Mouse (Mus musculus) forebrain, embryonic 15.5 days (tissue): Measurements from ENCODE around the gene Ascc1. TPM values are rescaled to one million over a fixed set of nuclear protein-coding genes. Genes with fewer than 3 reads are reported as not detected.

Experiments used
- ATAC-seq: fragments of 200-750 bp; cut with Nextera tagmentation; replicated peaks from 2 replicates; pipeline ENCODE4 v1.8.0; 2017; ENCODE audit warnings: mild to moderate bottlenecking, moderate TSS enrichment, moderate library complexity
- H3K27ac ChIP-seq: fragments of 300-500 bp; sonication (generic); replicated peaks from 2 replicates; pipeline ENCODE4 v1.5.1; 2015; ENCODE audit warnings: mild to moderate bottlenecking, inconsistent platforms
- H3K27me3 ChIP-seq: fragments of 300-500 bp; sonication (generic); 2 replicates; pipeline ENCODE4 v1.6.1; 2015; ENCODE audit warnings: inconsistent platforms
- H3K36me3 ChIP-seq: fragments of 300-500 bp; sonication (generic); 2 replicates; pipeline ENCODE4 v1.6.1; 2015; ENCODE audit warnings: mild to moderate bottlenecking, inconsistent platforms
- H3K4me1 ChIP-seq: fragments of 300-500 bp; sonication (generic); 2 replicates; pipeline ENCODE4 v1.6.1; 2015; ENCODE audit warnings: inconsistent platforms
- H3K4me2 ChIP-seq: fragments of 300-500 bp; sonication (generic); replicated peaks from 2 replicates; pipeline ENCODE4 v1.6.1; 2015; ENCODE audit warnings: mild to moderate bottlenecking, inconsistent platforms
- H3K4me3 ChIP-seq: fragments of 300-500 bp; sonication (generic); 2 replicates; pipeline ENCODE4 v1.5.1; 2015; ENCODE audit warnings: mild to moderate bottlenecking, inconsistent platforms
- H3K9ac ChIP-seq: fragments of 300-500 bp; sonication (generic); replicated peaks from 2 replicates; pipeline ENCODE4 v1.6.1; 2015; ENCODE audit warnings: mild to moderate bottlenecking, inconsistent platforms
- H3K9me3 ChIP-seq: fragments of 300-500 bp; sonication (generic); 2 replicates; pipeline ENCODE4 v1.6.1; 2016; ENCODE audit warnings: inconsistent platforms
- WGBS: fragments of 180-500 bp; shearing (Covaris S2); methylation state at CpG from one replicate; pipeline ENCODE4 v1.1.7; 2015; ENCODE audit warnings: mixed read lengths; 5-methylcytosine and 5-hydroxymethylcytosine counted together
- polyA plus RNA-seq: library from polyadenylated mRNA; unstranded; fragments of >200 nt; fragmentation: Nextera tagmentation; extraction: Ambion mirVana; gene quantifications from 2 replicates; pipeline ENCODE4 v1.2.1, GENCODE M21; 2015

Gene Ascc1
- polyA plus RNA-seq, 1 experiment from 2014 or later = 47.9 TPM

DNA sequence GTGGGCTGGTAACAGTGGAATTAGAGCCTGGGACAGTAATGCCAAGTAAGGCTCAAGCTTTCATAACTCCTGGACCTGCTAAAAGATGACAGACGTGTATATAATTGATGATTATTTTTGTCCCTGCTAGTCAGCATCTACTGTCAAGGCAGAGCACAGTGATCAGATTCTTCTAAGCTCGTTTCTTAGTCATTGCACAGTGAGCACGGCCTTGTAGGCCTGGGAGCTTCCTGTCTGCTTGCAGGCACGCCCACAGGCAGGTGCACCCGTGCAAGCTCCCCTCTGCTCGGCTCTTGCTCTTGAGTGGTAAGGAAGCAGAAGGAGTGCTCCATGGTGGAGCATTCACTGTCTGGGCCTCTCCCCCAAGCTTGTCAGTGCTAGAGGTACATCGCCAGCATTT is 25.6 kb downstream of the Ascc1 start:
- H3K4me3 ChIP-seq = no peak overlapping the region
- H3K4me1 ChIP-seq = peaks cover 35% of the 10 kb centered on the region
- ATAC-seq = no peak
- no peaks in the 10 kb centered on the region for H3K9me3 ChIP-seq
- H3K4me2 ChIP-seq = no peak overlapping the region
- no peaks in the 10 kb centered on the region for H3K27me3 ChIP-seq
- peak overlapping the region; percentile 49 for H3K27ac ChIP-seq
- WGBS = 75% methylated on average over 7 of the region's 7 CpGs
- H3K9ac ChIP-seq = no peak overlapping the region
- H3K36me3 ChIP-seq = no peaks in the 10 kb centered on the region

GRCm38 (mm10) chr10:60028979-60029378 is 26.4 kb downstream of the Ascc1 start:
- no peaks in the 10 kb centered on the region for H3K36me3 ChIP-seq
- no peak overlapping the region for H3K4me3 ChIP-seq
- H3K27me3 ChIP-seq = no peaks in the 10 kb centered on the region
- H3K9ac ChIP-seq = no peak overlapping the region
- H3K4me1 ChIP-seq = peaks cover 35% of the 10 kb centered on the region
- no peaks in the 10 kb centered on the region for H3K9me3 ChIP-seq
- 36% methylated on average over 7 of the region's 7 CpGs for WGBS
- ATAC-seq = peak; percentile 33
- H3K4me2 ChIP-seq = no peak overlapping the region
- peak overlapping the region; percentile 49; the same call in 1 of the 2 replicates for H3K27ac ChIP-seq

GRCm38 (mm10) chr10:60029387-60029786 is 26.8 kb downstream of the Ascc1 start:
- H3K9me3 ChIP-seq = no peaks in the 10 kb centered on the region
- no peaks in the 10 kb centered on the region for H3K27me3 ChIP-seq
- H3K36me3 ChIP-seq = no peaks in the 10 kb centered on the region
- WGBS = 70% methylated on average over 4 of the region's 4 CpGs
- no peak for ATAC-seq
- H3K4me2 ChIP-seq = no peak overlapping the region
- no peak overlapping the region for H3K4me3 ChIP-seq
- H3K9ac ChIP-seq = no peak overlapping the region
- no peak overlapping the region for H3K27ac ChIP-seq
- H3K4me1 ChIP-seq = peaks cover 35% of the 10 kb centered on the region

DNA sequence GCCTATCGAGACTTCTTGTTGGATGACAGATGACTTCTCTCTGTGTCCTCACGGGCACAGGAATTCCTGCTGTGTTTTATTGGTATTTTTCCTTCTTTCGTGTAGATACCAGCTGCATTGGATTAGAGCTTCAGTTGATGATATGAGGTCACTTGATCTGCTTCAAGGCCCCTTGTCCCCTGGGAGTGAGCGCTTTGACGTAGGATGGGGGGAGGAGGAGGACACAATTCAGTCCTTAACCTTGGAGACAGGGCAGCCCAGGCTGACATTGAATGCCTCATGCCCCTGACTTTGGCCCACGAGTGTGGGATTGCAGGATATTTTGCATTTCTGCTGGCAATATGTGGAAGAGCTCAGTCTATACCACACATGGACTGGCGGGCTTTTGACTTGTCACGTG is 29.0 kb downstream of the Ascc1 start:
- Histone ChIP-seq H3K27ac (peak overlapping the region; percentile 67; the same call in 1 of the 2 replicates), H3K9ac (no peak overlapping the region), H3K36me3 (no peaks in the 10 kb centered on the region), H3K4me1 (peaks cover 35% of the 10 kb centered on the region), H3K4me2 (no peak overlapping the region), H3K9me3 (no peaks in the 10 kb centered on the region), H3K27me3 (no peaks in the 10 kb centered on the region), H3K4me3 (no peak overlapping the region)
- no peak; the same call in 1 of the 2 replicates for ATAC-seq
- 77% methylated on average over 8 of the region's 8 CpGs for WGBS

GRCm38 (mm10) chr10:60031985-60032384 is 29.4 kb downstream of the Ascc1 start:
- Histone ChIP-seq H3K9me3 (no peaks in the 10 kb centered on the region), H3K4me1 (peaks cover 33% of the 10 kb centered on the region), H3K27me3 (no peaks in the 10 kb centered on the region), H3K27ac (peak overlapping the region; percentile 67), H3K36me3 (no peaks in the 10 kb centered on the region), H3K4me3 (no peak overlapping the region), H3K9ac (no peak overlapping the region), H3K4me2 (no peak overlapping the region)
- WGBS = 41% methylated on average over 2 of the region's 2 CpGs
- peak; percentile 42; the same call in 1 of the 2 replicates for ATAC-seq

DNA sequence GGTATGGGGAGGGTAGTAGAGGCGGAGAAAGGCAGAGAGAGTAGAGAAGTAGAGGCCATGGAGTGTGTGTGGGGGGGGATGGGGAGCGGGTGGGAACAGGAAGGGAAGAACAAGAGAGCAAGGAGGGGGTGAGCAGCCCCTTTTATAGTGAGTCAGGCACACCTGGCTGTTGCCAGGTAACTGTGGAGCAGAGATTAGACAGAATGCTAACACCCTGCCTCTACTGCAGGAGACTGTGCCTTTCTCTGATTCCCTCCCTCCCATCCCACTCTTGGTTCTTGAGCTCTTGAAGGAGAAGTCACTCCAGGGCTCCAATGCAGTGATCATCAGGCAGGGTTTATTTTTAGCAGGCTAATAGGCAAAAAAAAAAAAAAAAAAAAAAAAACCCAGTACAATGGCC is 30.0 kb downstream of the Ascc1 start:
- Histone ChIP-seq H3K27me3 (no peaks in the 10 kb centered on the region), H3K4me1 (peaks cover 28% of the 10 kb centered on the region), H3K4me3 (no peak overlapping the region), H3K27ac (peak overlapping the region; percentile 67), H3K9ac (no peak overlapping the region), H3K4me2 (no peak overlapping the region), H3K9me3 (no peaks in the 10 kb centered on the region), H3K36me3 (no peaks in the 10 kb centered on the region)
- 0 out of 2 replicates have a peak, but pooled peaks have one; percentile 39 for ATAC-seq
- WGBS = 59% methylated on average over 2 of the region's 2 CpGs

DNA sequence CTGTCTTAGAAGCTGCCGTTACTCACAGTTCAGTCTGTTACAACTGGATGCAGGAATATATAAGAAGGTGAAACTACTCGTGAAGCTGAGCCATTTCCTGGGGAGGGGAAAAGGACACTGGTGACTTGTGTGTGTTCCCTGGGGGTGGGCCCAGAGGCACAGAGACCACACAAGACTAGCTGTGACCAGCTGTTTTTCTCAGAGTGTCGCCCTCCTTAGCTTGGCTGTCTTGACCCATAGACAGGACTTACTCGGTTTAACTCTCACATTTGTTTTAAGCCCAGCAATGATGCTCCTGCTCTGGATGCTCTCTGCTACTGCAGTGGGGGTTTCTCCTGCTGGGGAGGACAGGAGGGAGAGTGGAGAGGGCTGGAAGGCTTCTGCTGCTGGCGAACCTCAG is 30.5 kb downstream of the Ascc1 start:
- no peak overlapping the region for H3K9ac ChIP-seq
- no peak overlapping the region for H3K4me2 ChIP-seq
- H3K27me3 ChIP-seq = no peaks in the 10 kb centered on the region
- H3K27ac ChIP-seq = no peak overlapping the region; the same call in 1 of the 2 replicates
- ATAC-seq = no peak
- no peak overlapping the region for H3K4me3 ChIP-seq
- WGBS = 41% methylated on average over 5 of the region's 5 CpGs
- H3K36me3 ChIP-seq = no peaks in the 10 kb centered on the region
- no peaks in the 10 kb centered on the region for H3K9me3 ChIP-seq
- peaks cover 23% of the 10 kb centered on the region for H3K4me1 ChIP-seq

DNA sequence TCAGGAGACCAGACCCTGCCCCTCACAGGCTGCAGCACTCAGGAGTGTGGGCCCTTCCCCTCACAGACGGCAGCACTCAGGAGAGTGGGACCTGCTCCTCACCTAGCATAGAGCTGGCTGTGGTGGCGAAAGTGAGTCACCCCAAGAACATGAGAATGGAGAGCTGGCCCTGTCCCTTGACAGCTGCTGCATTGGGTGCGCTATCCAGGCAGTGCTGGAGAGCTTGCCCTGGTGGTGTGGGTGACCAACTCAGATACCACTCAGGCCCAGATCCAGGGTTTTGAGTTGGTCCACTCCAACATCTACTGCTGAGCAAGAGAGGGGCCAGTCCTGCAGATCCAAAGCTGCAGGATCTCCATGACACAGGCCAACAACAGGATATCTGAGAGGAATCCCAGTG is 32.0 kb downstream of the Ascc1 start:
- no peaks in the 10 kb centered on the region for H3K27me3 ChIP-seq
- H3K4me3 ChIP-seq = no peak overlapping the region
- H3K9ac ChIP-seq = no peak overlapping the region
- no peaks in the 10 kb centered on the region for H3K9me3 ChIP-seq
- no peak overlapping the region for H3K4me2 ChIP-seq
- no peak for ATAC-seq
- 71% methylated on average over 3 of the region's 3 CpGs for WGBS
- no peak overlapping the region for H3K27ac ChIP-seq
- peaks cover 11% of the 10 kb centered on the region; the same call in 1 of the 2 replicates for H3K4me1 ChIP-seq
- no peaks in the 10 kb centered on the region for H3K36me3 ChIP-seq

GRCm38 (mm10) chr10:60035744-60036143 is 33.1 kb downstream of the Ascc1 start:
- Histone ChIP-seq H3K4me1 (peaks cover 11% of the 10 kb centered on the region; the same call in 1 of the 2 replicates), H3K36me3 (no peaks in the 10 kb centered on the region), H3K4me2 (no peak overlapping the region), H3K4me3 (no peak overlapping the region), H3K9me3 (no peaks in the 10 kb centered on the region), H3K27ac (no peak overlapping the region), H3K27me3 (no peaks in the 10 kb centered on the region), H3K9ac (no peak overlapping the region)
- no peak for ATAC-seq
- 79% methylated on average over 4 of the region's 4 CpGs for WGBS

DNA sequence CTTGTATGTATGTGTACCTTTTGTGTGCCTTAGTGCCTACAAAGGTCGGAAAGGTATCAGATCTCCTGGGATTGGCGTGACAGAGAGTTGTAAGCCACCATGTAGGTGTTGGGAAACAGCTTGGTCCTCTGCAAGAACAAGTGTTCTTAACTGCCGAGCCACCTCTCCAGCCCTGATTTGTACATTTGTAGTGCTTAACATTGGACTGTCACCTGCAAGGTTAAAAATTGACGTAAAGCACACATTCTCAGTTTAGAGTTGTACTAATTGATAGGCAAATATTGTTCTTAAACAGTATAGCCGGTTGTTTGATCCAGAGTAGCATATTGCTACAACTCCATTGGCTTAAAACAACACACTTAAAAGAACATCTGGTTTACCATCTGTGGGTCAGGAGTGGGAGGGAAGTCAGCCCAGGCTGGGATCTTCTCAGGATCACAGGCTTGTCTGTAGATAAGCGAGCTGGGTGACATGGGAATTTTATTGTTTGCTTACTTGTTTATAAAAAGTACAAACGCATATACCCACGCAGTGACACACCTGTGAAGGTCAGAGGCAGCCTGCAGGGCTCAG is 39.8 kb downstream of the Ascc1 start:
- Histone ChIP-seq H3K27ac (no peak overlapping the region), H3K36me3 (no peaks in the 10 kb centered on the region), H3K4me1 (peaks cover 9% of the 10 kb centered on the region), H3K9ac (no peak overlapping the region), H3K4me2 (no peak overlapping the region), H3K9me3 (no peaks in the 10 kb centered on the region), H3K27me3 (no peaks in the 10 kb centered on the region), H3K4me3 (no peak overlapping the region)
- no peak for ATAC-seq
- 88% methylated on average over 8 of the region's 8 CpGs for WGBS

DNA sequence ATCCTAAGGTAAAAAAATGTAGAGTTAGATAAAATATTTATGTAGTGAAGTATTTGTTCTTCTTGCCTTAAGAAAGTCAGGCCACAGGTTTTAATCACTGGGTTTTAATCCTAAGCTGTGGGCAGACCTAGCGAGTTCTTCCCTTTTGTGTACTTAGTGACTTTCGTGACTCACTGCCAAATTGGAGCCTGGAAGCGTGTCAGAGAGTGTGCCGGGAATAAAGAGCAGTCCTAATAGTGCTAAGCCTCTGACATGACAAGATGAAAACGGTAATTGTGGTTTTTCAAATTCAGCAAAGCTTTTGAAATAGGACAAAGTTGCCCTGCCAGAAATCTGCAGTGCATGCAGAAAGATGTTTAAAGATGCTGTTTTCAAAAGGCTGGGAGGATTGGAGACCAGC is 44.1 kb downstream of the Ascc1 start:
- peak overlapping the region; percentile 31; the same call in 1 of the 2 replicates for H3K27ac ChIP-seq
- no peak overlapping the region for H3K9ac ChIP-seq
- no peaks in the 10 kb centered on the region for H3K27me3 ChIP-seq
- 7% methylated on average over 5 of the region's 5 CpGs for WGBS
- H3K4me1 ChIP-seq = peaks cover 12% of the 10 kb centered on the region
- no peaks in the 10 kb centered on the region for H3K36me3 ChIP-seq
- no peak overlapping the region for H3K4me3 ChIP-seq
- no peaks in the 10 kb centered on the region for H3K9me3 ChIP-seq
- no peak for ATAC-seq
- H3K4me2 ChIP-seq = no peak overlapping the region

DNA sequence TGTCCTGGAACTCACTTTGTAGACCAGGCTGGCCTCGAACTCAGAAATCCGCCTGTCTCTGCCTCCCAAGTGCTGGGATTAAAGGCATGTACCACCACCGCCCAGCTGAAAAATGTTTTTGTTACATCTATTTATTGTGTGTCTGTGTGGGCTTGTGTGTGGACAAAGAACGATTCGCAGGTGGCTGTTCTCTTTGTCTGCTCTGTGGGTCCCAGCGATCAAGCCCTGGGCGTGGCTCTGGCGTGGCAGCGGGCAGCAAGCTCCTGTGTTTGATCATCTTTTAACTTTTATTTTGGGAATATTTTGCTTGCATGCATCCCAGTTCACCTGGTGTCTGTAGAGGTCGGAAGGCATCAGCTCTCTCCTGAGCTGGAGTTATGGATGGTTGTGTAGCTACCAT is 48.0 kb downstream of the Ascc1 start:
- no peak overlapping the region for H3K27ac ChIP-seq
- no peaks in the 10 kb centered on the region for H3K27me3 ChIP-seq
- no peaks in the 10 kb centered on the region for H3K9me3 ChIP-seq
- no peak overlapping the region for H3K4me2 ChIP-seq
- H3K4me3 ChIP-seq = no peak overlapping the region
- H3K36me3 ChIP-seq = no peaks in the 10 kb centered on the region
- ATAC-seq = no peak
- peaks cover 12% of the 10 kb centered on the region for H3K4me1 ChIP-seq
- 92% methylated on average over 10 of the region's 10 CpGs for WGBS
- H3K9ac ChIP-seq = no peak overlapping the region

- Histone ChIP-seq H3K4me3 (no peak overlapping the region), H3K9ac (no peak overlapping the region), H3K4me1 (no peaks in the 10 kb centered on the region), H3K4me2 (no peak overlapping the region), H3K27me3 (no peaks in the 10 kb centered on the region), H3K36me3 (peaks cover 8% of the 10 kb centered on the region), H3K9me3 (no peaks in the 10 kb centered on the region), H3K27ac (no peak overlapping the region)
- no peak for ATAC-seq
- 86% methylated on average over 4 of the region's 4 CpGs for WGBS
These were observed 50.5 kb downstream of the Ascc1 start for GRCm38 (mm10) chr10:60053073-60053472.
